Mouse (Mus musculus): Measurements from ENCODE around the gene Espl1. TPM values are rescaled to one million over a fixed set of nuclear protein-coding genes. Genes with fewer than 3 reads are reported as not detected.

Espl1 gene
- total RNA-seq, 2 experiments from 2014 or later = 4.8 to 37.1 TPM

GRCm38 (mm10) chr15:102271441-102271840 is 24.6 kb upstream of the Espl1 start:
- ATAC-seq (replicated peaks; ENCODE audit: low FRiP score, poor library complexity, severe bottlenecking) = no peak

GRCm38 (mm10) chr15:102273982-102274716 is 21.9 kb upstream of the Espl1 start:
- ATAC-seq (replicated peaks; ENCODE audit: low FRiP score, poor library complexity, severe bottlenecking) = no peak

- ATAC-seq (replicated peaks; ENCODE audit: low FRiP score, poor library complexity, severe bottlenecking) = no peak
These were observed 17.4 kb upstream of the Espl1 start for GRCm38 (mm10) chr15:102278726-102279091.

- peak; percentile 95 for ATAC-seq (replicated peaks; ENCODE audit: low FRiP score, poor library complexity, severe bottlenecking)
These were observed 16.8 kb upstream of the Espl1 start, which contains the start of gene Mfsd5 for GRCm38 (mm10) chr15:102279092-102279782. Mfsd5 (plus strand) TSS chr15:102279454.

- ATAC-seq (replicated peaks; ENCODE audit: low FRiP score, poor library complexity, severe bottlenecking) = peak; percentile 11; the same call in 1 of the 2 replicates
These were observed 16.1 kb upstream of the Espl1 start for GRCm38 (mm10) chr15:102279783-102280520.

GRCm38 (mm10) chr15:102280623-102281022 is 15.4 kb upstream of the Espl1 start:
- ATAC-seq (replicated peaks; ENCODE audit: low FRiP score, poor library complexity, severe bottlenecking) = no peak

GRCm38 (mm10) chr15:102282463-102283292 is 13.4 kb upstream of the Espl1 start:
- ATAC-seq (replicated peaks; ENCODE audit: low FRiP score, poor library complexity, severe bottlenecking) = no peak

- no peak for ATAC-seq (replicated peaks; ENCODE audit: low FRiP score, poor library complexity, severe bottlenecking)
These were observed 12.4 kb upstream of the Espl1 start for GRCm38 (mm10) chr15:102283648-102284047.

GRCm38 (mm10) chr15:102287395-102287794 is 8.7 kb upstream of the Espl1 start:
- ATAC-seq (replicated peaks; ENCODE audit: low FRiP score, poor library complexity, severe bottlenecking) = no peak

- peak; percentile 47 for ATAC-seq (replicated peaks; ENCODE audit: low FRiP score, poor library complexity, severe bottlenecking)
These were observed 421 bp downstream of the Espl1 start for GRCm38 (mm10) chr15:102296368-102297006.

GRCm38 (mm10) chr15:102302542-102302941 is 6.5 kb downstream of the Espl1 start:
- ATAC-seq (replicated peaks; ENCODE audit: low FRiP score, poor library complexity, severe bottlenecking) = no peak

GRCm38 (mm10) chr15:102308717-102309116 is 12.7 kb downstream of the Espl1 start:
- no peak for ATAC-seq (replicated peaks; ENCODE audit: low FRiP score, poor library complexity, severe bottlenecking)

- no peak for ATAC-seq (replicated peaks; ENCODE audit: low FRiP score, poor library complexity, severe bottlenecking)
These were observed 14.2 kb downstream of the Espl1 start for GRCm38 (mm10) chr15:102310074-102310845.

GRCm38 (mm10) chr15:102311489-102311888 is 15.4 kb downstream of the Espl1 start:
- no peak for ATAC-seq (replicated peaks; ENCODE audit: low FRiP score, poor library complexity, severe bottlenecking)

- no peak for ATAC-seq (replicated peaks; ENCODE audit: low FRiP score, poor library complexity, severe bottlenecking)
These were observed 19.2 kb downstream of the Espl1 start for GRCm38 (mm10) chr15:102315292-102315691.

GRCm38 (mm10) chr15:102316263-102316662 is 20.2 kb downstream of the Espl1 start:
- no peak; the same call in 1 of the 2 replicates for ATAC-seq (replicated peaks; ENCODE audit: low FRiP score, poor library complexity, severe bottlenecking)

GRCm38 (mm10) chr15:102324654-102325473 is 28.8 kb downstream of the Espl1 start:
- ATAC-seq (replicated peaks; ENCODE audit: low FRiP score, poor library complexity, severe bottlenecking) = no peak
